Mouse (Mus musculus) MEL (cell line): Measurements from ENCODE around the gene Sec11a.

Experiments used
- CTCF ChIP-seq, 3 experiments: IDR thresholded peaks in 2 of 3; conservative IDR thresholded peaks in 1 of 3; 2 replicates each; pipeline ENCODE4 v1.5.1; 2011 to 2012; ENCODE audit warnings: low read length in 3 of 3, low read depth in 2 of 3, mild to moderate bottlenecking in 2 of 3, improper control_type of control experiment in 1 of 3, inconsistent platforms in 1 of 3, mixed read lengths in 1 of 3, moderate library complexity in 1 of 3; ENCODE audit not compliant: control insufficient read depth in 1 of 3, insufficient read depth in 1 of 3, poor library complexity in 1 of 3, severe bottlenecking in 1 of 3
- EP300 ChIP-seq, 2 experiments: IDR thresholded peaks; 2 replicates each; pipeline ENCODE4 v1.6.1; 2011; ENCODE audit warnings: improper control_type of control experiment in 2 of 2, low read length in 2 of 2, low read depth in 1 of 2, mild to moderate bottlenecking in 1 of 2
- GATA1 ChIP-seq: IDR thresholded peaks from 2 replicates; pipeline ENCODE4 v1.6.1; 2011; ENCODE audit warnings: low read depth, low read length, improper control_type of control experiment
- MAZ ChIP-seq: IDR thresholded peaks from 2 replicates; pipeline ENCODE4 v1.6.1; 2012; ENCODE audit warnings: low read depth, mild to moderate bottlenecking, inconsistent platforms, low read length, improper control_type of control experiment
- NRF1 ChIP-seq: IDR thresholded peaks from 2 replicates; pipeline ENCODE4 v1.6.1; 2014; ENCODE audit warnings: low read depth, mild to moderate bottlenecking, inconsistent platforms, low read length, improper control_type of control experiment, moderate library complexity; ENCODE audit not compliant: poor library complexity, insufficient read depth, severe bottlenecking
- POLR2A ChIP-seq, 2 experiments: IDR thresholded peaks; 2 replicates each; pipeline ENCODE4 v1.6.1; 2011 to 2012; ENCODE audit warnings: low read length in 2 of 2, mild to moderate bottlenecking in 2 of 2, control low read depth in 1 of 2, improper control_type of control experiment in 1 of 2, low read depth in 1 of 2, moderate library complexity in 1 of 2; ENCODE audit not compliant: control insufficient read depth in 1 of 2, insufficient read depth in 1 of 2, poor library complexity in 1 of 2
- POLR2AphosphoS2 ChIP-seq: IDR thresholded peaks from 2 replicates; pipeline ENCODE4 v1.6.1; 2011; ENCODE audit warnings: low read length, improper control_type of control experiment
- TBP ChIP-seq: IDR thresholded peaks from 2 replicates; pipeline ENCODE4 v1.8.0; 2011; ENCODE audit warnings: low read depth, low read length, improper control_type of control experiment
- UBTF ChIP-seq: IDR thresholded peaks from 2 replicates; pipeline ENCODE4 v1.6.1; 2012; ENCODE audit warnings: low read depth, mild to moderate bottlenecking, inconsistent platforms, low read length, improper control_type of control experiment, moderate library complexity, borderline replicate concordance; ENCODE audit not compliant: insufficient read depth

- no peak for TF ChIP-seq POLR2A (IDR thresholded peaks at IDR 0.05; ENCODE audit: control insufficient read depth in 1 of 2, insufficient read depth in 1 of 2, low read depth in 1 of 2, low read length in 2 of 2, poor library complexity in 1 of 2)
- TF ChIP-seq GATA1 = no peak
- TF ChIP-seq POLR2AphosphoS2 = no peak
- no peak for TF ChIP-seq CTCF (IDR thresholded peaks at IDR 0.05 in 2 of 3, conservative IDR thresholded peaks at IDR 0.05 in 1 of 3; ENCODE audit: control insufficient read depth in 1 of 3, insufficient read depth in 1 of 3, low read depth in 2 of 3, low read length in 3 of 3, poor library complexity in 1 of 3, severe bottlenecking in 1 of 3)
- no peak for TF ChIP-seq NRF1
- TF ChIP-seq UBTF = no peak
- no peak for TF ChIP-seq MAZ
- no peak for TF ChIP-seq TBP
- no peak for TF ChIP-seq EP300 (IDR thresholded peaks at IDR 0.05; ENCODE audit: low read depth in 1 of 2, low read length in 2 of 2)
These were observed 24.4 kb downstream of the Sec11a start for GRCm38 (mm10) chr7:80923165-80923564.
